Mouse (Mus musculus) ES-Bruce4 (cell line): ENCODE data around the gene Rbck1.
"Not testable (repeated sequence)": the region's sequence is repeated elsewhere in the genome, so short reads cannot be mapped to it uniquely, and the experiment has no call there.

Source experiments
- CTCF ChIP-seq: IDR thresholded peaks from one replicate; pipeline ENCODE4 v1.8.1; 2011; ENCODE audit warnings: low read depth, low read length
- POLR2A ChIP-seq: IDR thresholded peaks from one replicate; pipeline ENCODE4 v1.8.1; 2011; ENCODE audit warnings: low read length; ENCODE audit not compliant: insufficient read depth

- peak; percentile 59 for TF ChIP-seq CTCF
- not testable (repeated sequence) for TF ChIP-seq POLR2A
These were observed 26.5 kb upstream of the Rbck1 start for GRCm38 (mm10) chr2:152358977-152359376.
